Mouse (Mus musculus) heart, adult 2 months (tissue): ENCODE measurements around the gene Shroom3.

Experiments
- CTCF ChIP-seq: fragments of 200-600 bp; IDR thresholded peaks from 2 replicates; pipeline ENCODE4 v1.8.1; 2022; ENCODE audit warnings: antibody characterized with exemption, mild to moderate bottlenecking, moderate library complexity
- EP300 ChIP-seq: fragments of 200-500 bp; IDR thresholded peaks from 2 replicates; pipeline ENCODE4 v1.6.1; 2011; ENCODE audit warnings: low read depth, low read length, control low read depth; ENCODE audit not compliant: insufficient read depth

- no peak for TF ChIP-seq CTCF
- TF ChIP-seq EP300, result no peak
Measured at GRCm38 (mm10) chr5:92886141-92886540, 202.9 kb downstream of the Shroom3 start.
